Mouse (Mus musculus) cerebellum, adult 2 months (tissue): ENCODE measurements around the gene Pex26. TPM values are rescaled to one million over a fixed set of nuclear protein-coding genes. Genes with fewer than 3 reads are reported as not detected.

ENCODE experiments used
- DNase-seq, 2 experiments: peaks; one replicate each; pipeline ENCODE4 v3.0.0; 2021
- H3K27ac ChIP-seq: fragments of 200-500 bp; 2 replicates; pipeline ENCODE4 v1.5.1; 2012; ENCODE audit warnings: low read length, control low read depth, inconsistent platforms; ENCODE audit not compliant: insufficient read depth
- H3K27me3 ChIP-seq: fragments of 200-500 bp; 2 replicates; pipeline ENCODE4 v1.6.1; 2012; ENCODE audit warnings: inconsistent platforms, mild to moderate bottlenecking, low read length, moderate library complexity; ENCODE audit not compliant: control insufficient read depth, insufficient read depth
- H3K4me1 ChIP-seq: fragments of 200-500 bp; 2 replicates; pipeline ENCODE4 v1.6.1; 2011; ENCODE audit warnings: low read length; ENCODE audit not compliant: control insufficient read depth, insufficient read depth
- H3K4me3 ChIP-seq: fragments of 200-500 bp; replicated peaks from 2 replicates; pipeline ENCODE3; 2011; ENCODE audit warnings: mild to moderate bottlenecking, low read depth, low read length, control low read depth; ENCODE audit not compliant: insufficient read depth
- CTCF ChIP-seq: fragments of 200-500 bp; IDR thresholded peaks from 2 replicates; pipeline ENCODE4 v1.5.1; 2011; ENCODE audit warnings: low read depth, mild to moderate bottlenecking, control low read depth, low read length, moderate library complexity, borderline replicate concordance; ENCODE audit not compliant: insufficient read depth
- POLR2A ChIP-seq: fragments of 200-500 bp; IDR thresholded peaks from 2 replicates; pipeline ENCODE4 v1.6.1; 2011; ENCODE audit warnings: low read length, control low read depth, borderline replicate concordance; ENCODE audit not compliant: insufficient read depth
- WGBS: fragments of 180-500 bp; shearing (Covaris S2); methylation state at CpG from one replicate; pipeline ENCODE4 v1.1.7; 2018; 5-methylcytosine and 5-hydroxymethylcytosine counted together
- polyA plus RNA-seq: library from polyadenylated mRNA; depleted of rRNA; stranded (reverse); fragments of >200 nt; gene quantifications from 2 replicates; pipeline ENCODE4 v1.2.3, GENCODE M21; 2012

The Pex26 gene
- polyA plus RNA-seq, 1 experiment, result 19.1 TPM

DNA sequence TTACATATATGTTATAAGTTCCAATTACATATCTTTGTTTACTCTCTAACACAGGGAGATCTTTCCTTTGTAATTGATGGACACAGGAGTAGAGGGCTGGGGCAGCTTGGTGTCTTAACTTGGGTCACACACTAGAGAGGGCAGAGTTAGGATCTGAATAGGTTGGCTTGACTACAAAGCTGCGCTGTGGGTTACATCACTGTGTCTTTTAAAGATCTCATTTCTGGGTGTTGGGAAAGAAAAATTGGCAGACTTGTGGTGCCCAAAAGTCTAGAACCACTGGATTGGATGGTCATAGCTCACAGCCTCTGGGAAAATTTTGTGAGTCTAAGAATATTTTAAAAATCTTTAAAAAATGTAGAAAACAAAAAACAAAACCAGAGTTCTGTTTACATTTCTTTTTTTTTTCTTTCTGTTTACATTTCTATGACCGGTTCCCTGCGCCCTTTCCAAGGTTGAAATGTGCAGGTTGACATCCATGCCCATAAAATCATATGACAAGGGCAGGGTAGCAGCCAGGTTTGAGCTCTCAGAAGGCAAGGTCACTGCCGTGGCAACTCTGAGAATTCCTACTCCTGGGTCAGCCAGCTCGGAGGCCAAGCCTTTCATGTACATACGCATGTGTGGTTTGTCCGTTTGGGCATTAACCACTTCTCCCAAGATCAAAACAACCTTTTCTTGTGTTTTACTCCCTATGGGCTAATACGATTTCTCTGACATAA lies 38.6 kb downstream of the Pex26 start:
- DNase-seq, result no peak
- no peaks in the 10 kb centered on the region for H3K27me3 ChIP-seq
- no peak overlapping the region for H3K4me3 ChIP-seq
- H3K27ac ChIP-seq, result no peak overlapping the region
- 85% methylated on average over 8 of the region's 8 CpGs for WGBS
- H3K4me1 ChIP-seq, result no peaks in the 10 kb centered on the region
- TF ChIP-seq POLR2A (no peak), CTCF (no peak)

DNA sequence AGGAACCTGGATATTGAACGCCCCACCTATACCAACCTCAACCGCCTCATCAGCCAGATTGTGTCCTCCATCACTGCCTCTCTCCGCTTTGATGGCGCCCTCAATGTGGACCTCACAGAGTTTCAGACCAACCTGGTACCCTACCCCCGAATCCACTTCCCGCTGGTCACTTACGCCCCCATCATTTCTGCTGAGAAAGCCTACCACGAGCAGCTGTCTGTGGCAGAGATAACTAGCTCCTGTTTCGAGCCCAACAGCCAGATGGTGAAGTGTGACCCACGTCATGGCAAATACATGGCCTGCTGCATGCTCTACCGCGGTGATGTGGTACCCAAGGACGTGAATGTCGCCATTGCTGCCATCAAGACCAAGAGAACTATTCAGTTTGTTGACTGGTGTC lies 39.5 kb downstream of the Pex26 start:
- TF ChIP-seq CTCF (no peak), POLR2A (no peak)
- DNase-seq, result no peak
- 94% methylated on average over 14 of the region's 14 CpGs for WGBS
- Histone ChIP-seq H3K4me3 (no peak overlapping the region), H3K27me3 (no peaks in the 10 kb centered on the region), H3K4me1 (no peaks in the 10 kb centered on the region), H3K27ac (no peak overlapping the region)

DNA sequence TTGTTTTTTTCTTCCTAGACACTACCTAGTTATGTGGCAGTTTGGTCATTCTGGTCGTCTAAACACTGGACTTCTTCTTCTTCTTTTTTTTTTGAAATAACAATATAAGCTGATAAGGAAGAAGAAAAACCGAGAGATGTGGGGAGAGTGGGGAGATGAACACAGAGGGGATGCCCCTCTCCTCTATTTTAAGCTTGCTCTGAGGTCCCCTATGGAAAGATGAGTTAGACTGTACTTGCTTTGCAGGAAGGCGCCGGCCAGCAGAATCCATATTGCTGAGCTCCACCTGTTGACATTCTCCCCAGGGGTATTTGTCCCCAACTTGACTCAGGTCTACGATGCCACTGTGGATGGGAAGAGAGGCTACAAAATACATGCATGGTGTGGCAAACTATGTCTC lies 40.6 kb downstream of the Pex26 start:
- 75% methylated on average over 5 of the region's 5 CpGs for WGBS
- TF ChIP-seq POLR2A (no peak), CTCF (no peak)
- no peaks in the 10 kb centered on the region for H3K4me1 ChIP-seq

DNA sequence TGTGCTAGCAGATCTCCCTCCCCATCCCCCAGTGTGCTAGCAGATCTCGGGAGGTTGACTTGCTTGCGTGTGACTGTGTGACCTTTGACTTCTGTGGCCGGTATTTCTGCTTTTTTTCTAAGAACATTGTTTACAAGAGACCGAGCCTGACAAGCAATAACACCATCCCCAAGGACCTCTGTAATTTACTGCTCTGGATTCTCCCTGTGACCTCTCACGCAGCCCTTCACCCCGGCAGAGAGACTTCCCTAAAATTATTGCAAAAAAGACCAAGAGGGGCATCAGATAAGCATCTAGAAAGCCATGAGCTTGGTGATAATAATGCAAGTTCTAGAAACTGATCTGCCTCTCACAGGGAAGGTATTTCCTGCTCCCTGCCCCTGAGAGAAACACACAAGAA lies 41.5 kb downstream of the Pex26 start:
- WGBS, result 65% methylated on average over 6 of the region's 6 CpGs
- TF ChIP-seq POLR2A (no peak), CTCF (no peak)
- Histone ChIP-seq H3K4me1 (no peaks in the 10 kb centered on the region), H3K27ac (no peak overlapping the region), H3K4me3 (no peak overlapping the region), H3K27me3 (no peaks in the 10 kb centered on the region)
- DNase-seq, result no peak

More for the DNA sequence above, 40.6 kb downstream of the Pex26 start:
- DNase-seq, result no peak
- H3K27me3 ChIP-seq, result no peaks in the 10 kb centered on the region
- H3K4me3 ChIP-seq, result no peak overlapping the region
- H3K27ac ChIP-seq, result no peak overlapping the region

DNA sequence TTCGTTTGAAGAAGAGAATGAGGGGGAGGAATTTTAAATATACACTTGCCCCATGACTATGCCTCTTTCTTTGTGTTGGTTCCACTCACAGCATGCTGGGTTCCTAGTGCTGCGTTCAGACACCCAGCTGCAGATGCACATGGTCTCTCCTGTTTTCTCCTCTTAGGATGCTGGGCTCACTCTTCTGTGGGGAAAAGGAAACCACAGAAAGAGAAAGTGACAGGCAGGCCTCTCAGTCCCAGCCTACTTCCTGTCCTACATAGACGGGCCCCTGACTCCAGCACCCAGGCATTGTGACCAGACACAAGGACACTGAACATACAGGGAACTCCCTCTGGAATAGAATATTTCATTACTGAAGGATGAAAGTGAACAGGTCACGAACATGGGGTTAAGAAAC lies 42.6 kb downstream of the Pex26 start:
- 65% methylated on average over 4 of the region's 4 CpGs for WGBS
- TF ChIP-seq CTCF (no peak), POLR2A (no peak)

DNA sequence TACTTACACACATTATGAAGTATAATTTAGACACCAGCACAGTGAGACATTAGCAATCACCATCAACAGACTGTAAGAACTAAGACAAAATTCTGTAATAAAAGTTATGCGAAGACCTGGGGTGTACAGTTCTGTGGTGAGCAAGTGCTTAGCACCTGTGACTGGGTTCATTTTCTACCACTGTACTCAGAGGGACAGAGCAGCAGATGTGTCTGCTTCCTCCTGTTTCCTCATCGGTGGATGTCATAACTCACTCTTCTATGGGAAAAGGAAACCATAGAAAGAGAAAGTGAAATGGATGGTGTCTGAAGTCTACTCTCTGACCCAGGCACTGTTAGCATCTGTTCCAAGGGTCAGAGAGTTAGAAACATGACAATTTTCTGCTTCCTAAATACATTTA lies 43.3 kb downstream of the Pex26 start:
- Histone ChIP-seq H3K4me1 (no peaks in the 10 kb centered on the region), H3K27ac (no peak overlapping the region), H3K27me3 (no peaks in the 10 kb centered on the region), H3K4me3 (no peak overlapping the region)
- DNase-seq, result no peak
- 92% methylated on average over 2 of the region's 2 CpGs for WGBS
- TF ChIP-seq POLR2A (no peak), CTCF (no peak)

More for the DNA sequence above, 42.6 kb downstream of the Pex26 start:
- no peak for DNase-seq
- no peaks in the 10 kb centered on the region for H3K4me1 ChIP-seq
- no peak overlapping the region for H3K27ac ChIP-seq
- H3K4me3 ChIP-seq, result no peak overlapping the region
- no peaks in the 10 kb centered on the region for H3K27me3 ChIP-seq

DNA sequence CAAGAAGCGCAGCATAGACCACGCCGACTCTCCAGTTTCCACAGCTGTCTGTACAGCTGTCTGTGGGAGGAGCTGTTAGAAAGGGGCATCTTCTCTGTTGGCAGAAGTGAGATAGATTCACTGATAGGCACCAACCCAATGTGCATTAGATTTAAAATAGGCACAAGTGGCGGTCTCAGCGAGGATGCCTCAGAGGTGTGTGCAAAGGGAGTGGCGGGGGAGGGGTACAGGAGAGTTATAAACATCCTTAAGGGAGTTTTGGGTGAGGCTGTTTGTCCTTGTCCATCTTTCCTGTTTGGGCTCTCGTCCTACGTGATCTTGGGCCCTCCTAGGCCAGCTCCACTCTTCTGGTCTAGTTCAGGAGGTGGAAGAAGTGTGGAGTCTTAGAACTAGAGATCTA lies 45.0 kb downstream of the Pex26 start:
- Histone ChIP-seq H3K4me3 (no peak overlapping the region), H3K27me3 (no peaks in the 10 kb centered on the region), H3K27ac (no peak overlapping the region), H3K4me1 (no peaks in the 10 kb centered on the region)
- no peak for TF ChIP-seq POLR2A
- TF ChIP-seq CTCF, result no peak
- no peak for DNase-seq
- 77% methylated on average over 8 of the region's 8 CpGs for WGBS

DNA sequence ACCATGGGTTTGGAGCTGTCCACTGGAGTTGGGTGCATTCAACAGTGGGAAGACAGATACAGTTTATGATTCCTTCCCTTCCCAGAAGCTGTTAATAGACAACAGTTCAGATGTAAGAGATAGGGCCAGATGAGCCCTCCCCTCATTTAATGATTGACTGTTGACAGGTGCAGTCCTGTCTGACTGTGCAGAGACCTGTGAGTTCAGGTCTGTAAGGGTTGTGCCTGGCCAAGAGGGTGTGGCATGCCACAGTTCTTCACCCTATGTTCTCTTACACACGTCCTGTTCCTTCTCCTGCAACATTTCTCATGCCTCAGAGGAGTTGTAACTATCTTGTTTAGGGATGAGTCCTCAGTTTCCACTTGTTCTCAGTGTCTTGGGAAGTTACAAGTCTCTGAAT lies 49.2 kb downstream of the Pex26 start:
- H3K27ac ChIP-seq, result no peak overlapping the region
- TF ChIP-seq POLR2A (no peak), CTCF (no peak)
- no peaks in the 10 kb centered on the region for H3K4me1 ChIP-seq
- no peaks in the 10 kb centered on the region for H3K27me3 ChIP-seq
- no peak for DNase-seq
- no peak overlapping the region for H3K4me3 ChIP-seq
- WGBS, result 42% methylated on average over 1 of the region's 1 CpGs

DNA sequence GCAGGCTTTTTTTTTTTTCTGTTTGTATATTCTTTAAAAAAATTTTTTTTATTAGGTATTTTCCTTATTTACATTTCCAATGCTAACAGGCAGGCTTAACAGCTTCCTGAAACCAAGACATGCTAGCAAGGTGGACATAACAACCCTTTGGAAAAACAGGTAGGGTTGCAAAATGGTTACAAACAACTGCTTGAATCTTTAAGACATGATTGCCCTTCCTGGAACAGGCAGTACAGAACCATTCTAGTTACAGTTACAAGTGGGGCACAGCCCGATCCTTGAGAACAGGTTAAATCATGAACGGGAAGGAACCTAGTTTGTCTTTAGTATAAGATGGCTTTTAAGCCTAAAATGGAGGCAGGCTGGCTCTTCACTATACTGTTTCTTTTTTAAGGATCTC lies 52.9 kb downstream of the Pex26 start:
- Histone ChIP-seq H3K4me1 (no peaks in the 10 kb centered on the region), H3K27me3 (no peaks in the 10 kb centered on the region), H3K27ac (no peak overlapping the region), H3K4me3 (no peak overlapping the region)
- TF ChIP-seq POLR2A (no peak), CTCF (no peak)
- 91% methylated on average over 2 of the region's 2 CpGs for WGBS
- no peak for DNase-seq
